Mouse (Mus musculus) lung, adult 2 months (tissue): Measurements from ENCODE around the gene Gm21992.

ENCODE experiments used
- CTCF ChIP-seq: fragments of 200-500 bp; IDR thresholded peaks from 2 replicates; pipeline ENCODE4 v1.5.1; 2011; ENCODE audit warnings: mild to moderate bottlenecking, low read length, control low read depth; ENCODE audit not compliant: insufficient read depth
- POLR2A ChIP-seq: fragments of 200-500 bp; IDR thresholded peaks from 2 replicates; pipeline ENCODE4 v1.6.1; 2011; ENCODE audit warnings: low read depth, mild to moderate bottlenecking, control low read depth, low read length, borderline replicate concordance; ENCODE audit errors: extremely low read depth

DNA sequence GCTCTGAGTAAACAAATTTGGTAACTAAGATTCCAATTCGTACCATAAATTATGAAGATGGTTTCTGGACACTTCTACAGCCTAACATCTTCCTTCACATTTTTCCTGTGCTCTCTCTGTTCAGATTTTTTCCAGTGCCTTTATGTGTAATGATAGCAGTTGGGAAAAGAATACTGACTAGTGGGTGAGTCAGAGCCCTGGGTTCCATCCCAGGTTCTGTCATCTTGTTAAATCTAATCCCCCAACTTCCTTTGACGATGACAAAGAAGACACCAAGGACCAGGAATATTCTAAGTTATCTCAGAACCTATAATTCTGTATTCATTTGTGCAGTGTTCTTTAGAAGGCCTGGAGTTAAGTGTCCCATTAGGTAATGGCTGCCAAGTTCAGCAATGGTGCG lies 114.3 kb downstream of the Gm21992 start:
- no peak for TF ChIP-seq CTCF
- TF ChIP-seq POLR2A: no peak
